Mouse (Mus musculus) kidney, adult 10 weeks (tissue): Measurements from ENCODE around the gene Olfr554. TPM values are rescaled to one million over a fixed set of nuclear protein-coding genes. Genes with fewer than 3 reads are reported as not detected.

Source experiments
- polyA plus RNA-seq: library from polyadenylated mRNA; stranded (reverse); fragments of 350-450 nt; fragmentation: Illumina TruSeq; extraction: RNeasy Lipid Tissue Mini Kit (QIAGEN cat#74804); gene quantifications from one replicate; pipeline ENCODE4 v1.2.3, GENCODE M21; 2014; ENCODE audit warnings: low read depth, low replicate concordance

The Olfr554 gene
- not detected for polyA plus RNA-seq

DNA sequence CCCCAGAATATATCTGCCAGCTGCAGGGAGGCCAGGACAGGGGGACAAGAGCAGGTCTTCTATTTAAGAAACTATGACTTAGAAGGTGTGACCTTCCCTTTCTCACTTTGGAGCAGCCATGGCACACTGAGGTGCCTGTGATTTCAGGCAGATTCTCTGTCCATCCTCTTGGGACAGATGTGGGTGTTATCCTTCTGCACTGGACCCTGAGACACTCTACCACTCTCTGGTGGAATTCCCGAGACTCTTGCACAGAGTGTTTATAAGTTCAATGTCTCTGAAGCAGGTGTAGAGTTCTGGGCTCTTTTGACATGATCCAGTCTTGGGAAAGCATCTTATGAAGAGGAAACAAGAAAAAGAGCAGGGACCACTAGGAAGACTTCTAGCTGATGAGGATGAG, at the start of gene Olfr554:
Gene Olfr554 (plus strand): TSS at position 301 of the 400 bp plus-strand sequence.

DNA sequence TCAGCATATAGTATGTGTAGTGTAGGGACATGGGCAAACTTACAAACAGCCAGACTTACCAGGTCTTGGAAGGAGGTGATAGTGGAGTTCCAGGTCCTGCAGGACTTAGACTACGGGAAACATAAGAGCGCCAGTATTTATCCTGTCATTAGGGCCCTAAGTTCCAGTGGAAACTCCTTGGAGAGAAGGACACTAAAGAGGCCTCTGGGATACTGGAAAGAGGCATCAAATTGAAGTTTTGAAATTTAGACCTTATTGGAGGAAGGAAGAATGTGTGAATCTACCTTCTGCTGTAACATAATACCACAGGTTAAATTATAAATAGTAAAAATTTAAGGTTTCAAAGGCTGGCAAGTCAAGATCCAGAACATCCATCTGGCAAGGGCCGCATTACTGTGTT, 46.4 kb upstream of the Olfr554 start, which contains the start of gene Olfr551:
Gene Olfr551 (minus strand): TSS at position 101 of the 400 bp plus-strand sequence.

DNA sequence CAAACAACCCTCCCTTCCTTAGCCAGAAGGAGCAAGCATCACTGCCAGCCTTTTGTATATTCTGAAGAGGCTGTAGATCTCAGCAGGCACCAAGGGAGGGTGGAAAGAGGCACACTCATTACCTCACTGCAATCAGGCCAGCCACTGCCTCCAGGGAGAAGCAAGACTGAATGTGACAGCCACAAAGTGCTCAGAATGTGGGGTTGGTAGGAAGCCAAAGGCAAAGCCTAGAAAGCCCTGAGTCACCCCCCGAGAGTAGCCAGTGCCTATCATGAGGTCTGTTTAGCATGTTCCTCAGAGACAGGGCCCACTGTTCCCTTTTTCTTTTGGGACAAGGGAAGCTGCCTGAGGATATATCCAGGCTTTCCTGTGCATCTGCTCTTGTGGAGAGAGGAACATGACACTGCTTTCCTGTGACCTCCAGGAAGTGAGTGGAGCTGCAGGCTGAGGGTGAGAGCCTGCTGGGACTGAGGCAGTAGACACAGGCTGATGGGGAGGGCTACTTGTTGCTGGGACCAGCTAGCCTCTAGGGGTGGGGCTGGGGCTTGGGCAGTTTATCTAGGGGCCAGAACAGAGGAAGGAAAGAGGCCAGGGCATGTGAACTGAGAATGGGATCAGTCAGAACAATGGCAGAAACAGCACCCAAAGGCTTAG, 40.7 kb upstream of the Olfr554 start, which contains the start of gene Olfr552:
Gene Olfr552 (plus strand): TSS at position 393 of the 654 bp plus-strand sequence.

GRCm38 (mm10) chr7:102618118-102618517, 20.1 kb upstream of the Olfr554 start, which contains the start of gene Olfr553:
Olfr553 (minus strand) TSS chr7:102618218.

GRCm38 (mm10) chr7:102658523-102658922, 20.3 kb downstream of the Olfr554 start, which contains the start of gene Olfr555:
Olfr555 (plus strand) TSS chr7:102658823.

GRCm38 (mm10) chr7:102664599-102664998, 26.4 kb downstream of the Olfr554 start, which contains the start of gene Olfr556:
Olfr556 (plus strand) TSS chr7:102664899.

GRCm38 (mm10) chr7:102686944-102687501, 48.8 kb downstream of the Olfr554 start, which contains the start of gene Trim68:
Trim68 (minus strand) TSS chr7:102687327.

Other genes with a start within 250 kb of the Olfr554 start
- 22.6 TPM for gene Rrm1, start 196.7 kb upstream of the Olfr554 start, polyA plus RNA-seq
- gene Olfr543, start 156.8 kb upstream of the Olfr554 start, polyA plus RNA-seq = not detected
- gene Olfr544, start 150.1 kb upstream of the Olfr554 start, polyA plus RNA-seq = not detected
- gene Olfr545, start 138.9 kb upstream of the Olfr554 start, polyA plus RNA-seq = not detected
- gene Olfr547, start 103.7 kb upstream of the Olfr554 start, polyA plus RNA-seq = not detected
- not detected for gene Olfr548-ps1, start 97.5 kb upstream of the Olfr554 start, polyA plus RNA-seq
- not detected for gene Olfr549, start 88.6 kb upstream of the Olfr554 start, polyA plus RNA-seq
- 8.2 TPM for gene Trim21, start 72.9 kb upstream of the Olfr554 start, polyA plus RNA-seq
- gene Olfr550, start 67.0 kb upstream of the Olfr554 start, polyA plus RNA-seq = not detected
- gene Olfr551, start 46.5 kb upstream of the Olfr554 start, polyA plus RNA-seq = not detected
- not detected for gene Olfr552, start 40.7 kb upstream of the Olfr554 start, polyA plus RNA-seq
- gene Olfr553, start 20.2 kb upstream of the Olfr554 start, polyA plus RNA-seq = not detected
- not detected for gene Olfr555, start 20.4 kb downstream of the Olfr554 start, polyA plus RNA-seq
- not detected for gene Olfr556, start 26.5 kb downstream of the Olfr554 start, polyA plus RNA-seq
- 5.0 TPM for gene Trim68, start 48.9 kb downstream of the Olfr554 start, polyA plus RNA-seq
- not detected for gene Olfr557, start 57.5 kb downstream of the Olfr554 start, polyA plus RNA-seq
- gene Olfr558, start 63.8 kb downstream of the Olfr554 start, polyA plus RNA-seq = 5.7 TPM
- gene Olfr33, start 80.6 kb downstream of the Olfr554 start, polyA plus RNA-seq = not detected
- not detected for gene Olfr559, start 89.1 kb downstream of the Olfr554 start, polyA plus RNA-seq
- not detected for gene Olfr560, start 120.9 kb downstream of the Olfr554 start, polyA plus RNA-seq
- 0.97 TPM for gene Olfr78, start 121.0 kb downstream of the Olfr554 start, polyA plus RNA-seq
- not detected for gene Olfr561, start 132.8 kb downstream of the Olfr554 start, polyA plus RNA-seq
- gene Olfr564, start 165.0 kb downstream of the Olfr554 start, polyA plus RNA-seq = not detected
- not detected for gene Olfr566, start 220.3 kb downstream of the Olfr554 start, polyA plus RNA-seq
- gene Olfr568, start 238.7 kb downstream of the Olfr554 start, polyA plus RNA-seq = not detected